Mouse (Mus musculus) lung, adult 18-20 months (tissue): ENCODE data around the gene Csn3.

Experiments used
- DNase-seq, 2 experiments: peaks; one replicate each; pipeline ENCODE4 v3.0.0; 2022; ENCODE audit warnings: mixed read lengths in 2 of 2

Csn3 gene

GRCm38 (mm10) chr5:87925372-87925771 lies at the start of gene Csn3:
Gene Csn3, plus strand, starts transcription at chr5:87925579.
- no peak for DNase-seq

- DNase-seq = no peak
These were observed 40.6 kb upstream of the Csn3 start, which contains the start of gene Odam for GRCm38 (mm10) chr5:87884729-87885128. Gene Odam, plus strand, starts transcription at chr5:87885029.

- DNase-seq = no peak
These were observed 6.2 kb downstream of the Csn3 start for GRCm38 (mm10) chr5:87931603-87932002.

GRCm38 (mm10) chr5:87940752-87941151 lies 15.4 kb downstream of the Csn3 start:
- DNase-seq = no peak

GRCm38 (mm10) chr5:87942515-87942914 lies 17.1 kb downstream of the Csn3 start:
- no peak for DNase-seq

- DNase-seq = no peak
These were observed 26.5 kb downstream of the Csn3 start for GRCm38 (mm10) chr5:87951836-87952235.

GRCm38 (mm10) chr5:87969201-87969600 lies 43.8 kb downstream of the Csn3 start, which contains the start of the genes 2310003L06Rik and Gm28434:
Gene 2310003L06Rik, plus strand, starts transcription at chr5:87969459.
Gene Gm28434, plus strand, starts transcription at chr5:87969517.
- DNase-seq = no peak

- no peak for DNase-seq
These were observed 53.8 kb downstream of the Csn3 start, which contains the start of gene Cabs1 for GRCm38 (mm10) chr5:87979139-87979538. Gene Cabs1, plus strand, starts transcription at chr5:87979439.
